Mouse (Mus musculus): Measurements from ENCODE around the gene Pofut2. TPM values are rescaled to one million over a fixed set of nuclear protein-coding genes. Genes with fewer than 3 reads are reported as not detected.
A peak's percentile ranks its signal among the peaks of the same experiment; 100 is the strongest.
"Not testable (repeated sequence)": the region's sequence is repeated elsewhere in the genome, so short reads cannot be mapped to it uniquely, and the experiment has no call there.

Gene Pofut2
- polyA plus RNA-seq, 1 experiment: 30.4 TPM

DNA sequence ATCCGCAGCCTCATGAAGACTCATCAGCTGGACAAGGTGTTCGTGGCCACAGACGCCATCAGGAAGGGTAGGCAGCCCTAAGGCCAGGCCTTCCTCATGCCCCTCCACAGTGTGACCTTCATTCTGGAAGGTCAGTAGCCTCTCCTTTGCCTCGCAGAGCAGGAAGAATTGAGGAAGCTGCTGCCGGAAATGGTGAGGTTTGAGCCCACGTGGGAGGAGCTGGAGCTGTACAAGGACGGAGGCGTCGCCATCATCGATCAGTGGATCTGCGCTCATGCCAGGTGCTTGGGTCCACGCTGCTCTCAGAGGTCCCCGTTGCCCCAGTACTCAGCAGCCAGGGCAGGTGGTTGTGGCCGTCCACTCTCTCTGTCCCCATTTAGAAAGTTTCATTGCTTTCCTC, 8.0 kb downstream of the Pofut2 start:
- Histone ChIP-seq H3K36me3 (ENCODE audit: control insufficient read depth, insufficient read depth, low read length) (peaks cover 60% of the 10 kb centered on the region), H3K4me3 (ENCODE audit: low read depth, low read length) (no peak overlapping the region), H3K4me1 (ENCODE audit: control insufficient read depth, insufficient read depth, insufficient read length, low read length) (peaks cover 3% of the 10 kb centered on the region), H3K27me3 (ENCODE audit: control insufficient read depth, insufficient read depth, low read length) (no peaks in the 10 kb centered on the region), H3K27ac (ENCODE audit: insufficient read depth, low read depth, low read length) (no peak overlapping the region)
- TF ChIP-seq CTCF (IDR thresholded peaks at IDR 0.05; ENCODE audit: extremely low read depth, insufficient read length, insufficient replicate concordance, low read depth, low read length) (no peak), POLR2A (IDR thresholded peaks at IDR 0.05; ENCODE audit: low read depth, low read length) (no peak)
- 87% methylated on average over 14 of the region's 14 CpGs for WGBS

DNA sequence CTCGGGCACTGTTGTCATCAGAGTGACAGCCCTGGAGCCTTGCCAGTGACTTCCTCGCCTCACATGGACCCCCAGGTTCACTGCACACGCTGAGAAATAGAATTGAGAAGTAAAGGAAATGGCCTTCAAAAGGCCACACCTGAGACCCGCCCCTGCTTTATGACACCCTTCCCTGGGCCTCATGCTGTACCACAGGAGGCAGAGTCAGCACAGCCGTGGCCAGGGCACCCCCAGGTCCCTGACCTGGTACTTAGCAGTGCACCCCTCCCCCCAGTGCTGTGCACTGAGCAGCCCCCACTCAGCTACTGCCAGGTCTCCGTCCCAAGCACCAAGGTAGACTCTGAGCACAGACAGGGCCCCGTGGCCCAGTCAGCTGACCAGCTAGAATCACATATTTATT, 10.1 kb downstream of the Pofut2 start:
- H3K27ac ChIP-seq (ENCODE audit: insufficient read depth, low read depth, low read length): no peak overlapping the region

DNA sequence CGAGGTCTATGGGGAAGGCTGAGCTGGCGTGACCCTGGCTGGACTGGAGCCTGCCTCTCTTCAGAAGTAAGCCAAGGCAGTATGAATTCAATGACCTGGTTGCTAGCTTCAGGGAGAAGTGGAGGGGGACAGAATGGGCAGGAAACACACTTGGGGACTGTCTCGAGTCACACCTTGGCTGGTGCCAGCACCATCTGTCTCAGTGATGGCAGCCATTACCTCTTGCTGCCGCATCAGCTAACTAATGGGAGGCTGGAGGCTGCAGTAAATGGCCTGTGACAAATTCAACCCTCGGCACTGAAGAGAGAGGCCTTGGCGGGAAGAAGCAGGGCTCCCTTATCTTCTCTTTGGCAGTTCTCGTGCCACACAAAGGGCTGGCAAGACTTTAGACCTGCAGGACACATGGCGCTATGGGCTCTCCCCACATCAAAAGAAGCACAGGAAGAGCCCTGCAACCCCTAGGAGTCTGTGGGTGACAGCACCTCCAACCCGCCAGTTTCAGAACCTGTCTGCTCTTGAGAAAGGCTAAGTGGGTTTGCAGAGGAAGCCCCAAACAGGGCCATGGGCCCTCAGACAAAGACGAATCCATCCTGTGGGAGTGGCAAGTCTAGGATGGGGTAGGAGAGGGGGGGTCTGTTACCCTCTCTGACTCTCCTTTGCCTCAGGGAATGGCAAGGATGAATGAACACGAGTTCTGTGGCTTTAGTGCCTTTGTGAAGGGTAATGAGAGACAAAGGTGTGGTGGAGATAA, 14.1 kb downstream of the Pofut2 start:
- Histone ChIP-seq H3K4me1 (ENCODE audit: control insufficient read depth, insufficient read depth, insufficient read length, low read length) (peaks cover 3% of the 10 kb centered on the region), H3K27me3 (ENCODE audit: control insufficient read depth, insufficient read depth, low read length) (no peaks in the 10 kb centered on the region), H3K27ac (ENCODE audit: insufficient read depth, low read depth, low read length) (no peak overlapping the region), H3K4me3 (ENCODE audit: low read depth, low read length) (no peak overlapping the region), H3K36me3 (ENCODE audit: control insufficient read depth, insufficient read depth, low read length) (peaks cover 16% of the 10 kb centered on the region)
- WGBS: 51% methylated on average over 11 of the region's 11 CpGs
- TF ChIP-seq POLR2A (IDR thresholded peaks at IDR 0.05; ENCODE audit: low read depth, low read length) (no peak), CTCF (IDR thresholded peaks at IDR 0.05; ENCODE audit: extremely low read depth, insufficient read length, insufficient replicate concordance, low read depth, low read length) (no peak)

More for the DNA sequence above, 10.1 kb downstream of the Pofut2 start:
- 40% methylated on average over 7 of the region's 7 CpGs for WGBS
- TF ChIP-seq CTCF (IDR thresholded peaks at IDR 0.05; ENCODE audit: extremely low read depth, insufficient read length, insufficient replicate concordance, low read depth, low read length) (no peak), POLR2A (IDR thresholded peaks at IDR 0.05; ENCODE audit: low read depth, low read length) (no peak)
- H3K4me3 ChIP-seq (ENCODE audit: low read depth, low read length): no peak overlapping the region
- H3K36me3 ChIP-seq (ENCODE audit: control insufficient read depth, insufficient read depth, low read length): peaks cover 47% of the 10 kb centered on the region
- no peaks in the 10 kb centered on the region for H3K27me3 ChIP-seq (ENCODE audit: control insufficient read depth, insufficient read depth, low read length)
- peaks cover 3% of the 10 kb centered on the region for H3K4me1 ChIP-seq (ENCODE audit: control insufficient read depth, insufficient read depth, insufficient read length, low read length)

DNA sequence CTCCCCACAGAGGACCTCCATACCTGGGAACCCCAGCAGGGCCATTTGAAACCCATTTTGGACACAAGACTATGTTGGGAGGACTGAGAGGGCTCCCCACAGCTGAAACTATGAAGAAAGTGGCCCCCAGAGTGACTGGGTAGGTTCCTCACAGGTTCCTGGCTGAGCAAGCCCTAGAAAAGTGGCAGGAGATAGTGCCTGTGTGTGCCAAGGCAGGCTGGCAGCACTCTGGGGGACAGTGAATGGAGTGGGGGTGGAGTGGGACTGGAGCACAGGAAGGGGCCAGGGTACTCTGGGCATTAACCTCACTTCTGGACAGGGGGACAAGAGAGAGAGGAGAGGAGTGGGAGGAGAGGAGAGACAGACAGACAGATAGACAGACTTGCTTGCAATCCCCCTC, 14.8 kb downstream of the Pofut2 start:
- no peak overlapping the region for H3K27ac ChIP-seq (ENCODE audit: insufficient read depth, low read depth, low read length)
- TF ChIP-seq CTCF (IDR thresholded peaks at IDR 0.05; ENCODE audit: extremely low read depth, insufficient read length, insufficient replicate concordance, low read depth, low read length) (no peak), POLR2A (IDR thresholded peaks at IDR 0.05; ENCODE audit: low read depth, low read length) (no peak)
- H3K4me1 ChIP-seq (ENCODE audit: control insufficient read depth, insufficient read depth, insufficient read length, low read length): peaks cover 2% of the 10 kb centered on the region
- no peak overlapping the region for H3K4me3 ChIP-seq (ENCODE audit: low read depth, low read length)
- H3K36me3 ChIP-seq (ENCODE audit: control insufficient read depth, insufficient read depth, low read length): peaks cover 10% of the 10 kb centered on the region
- H3K27me3 ChIP-seq (ENCODE audit: control insufficient read depth, insufficient read depth, low read length): no peaks in the 10 kb centered on the region

DNA sequence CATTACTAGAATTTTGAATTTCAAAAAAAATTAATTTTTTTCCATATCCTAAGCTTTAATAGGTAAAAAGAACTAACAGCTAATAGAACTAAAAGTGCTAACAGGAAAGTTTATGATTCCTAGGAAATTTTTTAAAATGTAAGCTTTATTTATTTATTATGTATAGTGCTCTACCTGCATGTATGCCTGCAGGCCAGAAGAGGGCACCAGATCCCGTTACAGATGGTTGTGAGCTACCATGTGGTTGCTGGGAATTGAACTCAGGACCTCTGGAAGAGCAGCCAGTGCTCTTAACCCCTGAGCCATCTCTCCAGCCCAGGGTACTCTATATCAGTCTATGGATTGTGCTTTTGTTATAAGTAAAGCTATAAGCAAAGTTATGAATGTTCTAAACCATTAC, 23.1 kb downstream of the Pofut2 start:
- TF ChIP-seq CTCF (IDR thresholded peaks at IDR 0.05; ENCODE audit: extremely low read depth, insufficient read length, insufficient replicate concordance, low read depth, low read length): 0 out of 2 replicates have a peak, but pooled peaks have one; percentile 15

DNA sequence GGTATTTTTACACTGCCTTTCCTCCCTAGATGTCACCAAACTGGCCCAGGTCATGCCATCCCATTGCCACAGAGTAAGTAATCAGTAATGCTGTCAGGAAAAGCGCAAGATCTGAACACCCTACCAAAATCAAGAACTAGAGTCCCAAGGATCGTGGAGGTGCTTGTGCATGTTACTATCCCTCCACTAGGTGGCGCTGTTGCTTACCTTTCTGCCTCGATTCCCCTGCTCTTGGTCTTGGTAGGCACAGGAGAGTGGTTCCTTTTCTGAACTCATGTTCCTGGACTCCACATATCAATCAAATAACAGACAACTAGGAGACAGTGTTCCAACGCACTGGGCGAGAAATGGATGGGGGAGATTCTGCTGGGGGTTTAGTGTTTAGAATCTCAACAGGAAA, 23.8 kb downstream of the Pofut2 start:
- TF ChIP-seq CTCF (IDR thresholded peaks at IDR 0.05; ENCODE audit: extremely low read depth, insufficient read length, insufficient replicate concordance, low read depth, low read length) (peak; percentile 89; the same call in 1 of the 2 replicates), POLR2A (IDR thresholded peaks at IDR 0.05; ENCODE audit: low read depth, low read length) (no peak)
- no peaks in the 10 kb centered on the region for H3K27me3 ChIP-seq (ENCODE audit: control insufficient read depth, insufficient read depth, low read length)
- WGBS: 20% methylated on average over 6 of the region's 6 CpGs
- no peaks in the 10 kb centered on the region for H3K36me3 ChIP-seq (ENCODE audit: control insufficient read depth, insufficient read depth, low read length)
- H3K4me1 ChIP-seq (ENCODE audit: control insufficient read depth, insufficient read depth, insufficient read length, low read length): no peaks in the 10 kb centered on the region
- H3K27ac ChIP-seq (ENCODE audit: insufficient read depth, low read depth, low read length): no peak overlapping the region
- H3K4me3 ChIP-seq (ENCODE audit: low read depth, low read length): no peak overlapping the region

More for the DNA sequence above, 23.1 kb downstream of the Pofut2 start:
- 71% methylated on average over 1 of the region's 1 CpGs for WGBS
- H3K4me1 ChIP-seq (ENCODE audit: control insufficient read depth, insufficient read depth, insufficient read length, low read length); H3K27ac ChIP-seq (ENCODE audit: insufficient read depth, low read depth, low read length); H3K4me3 ChIP-seq (ENCODE audit: low read depth, low read length); H3K27me3 ChIP-seq (ENCODE audit: control insufficient read depth, insufficient read depth, low read length); H3K36me3 ChIP-seq (ENCODE audit: control insufficient read depth, insufficient read depth, low read length): not testable (repeated sequence)

DNA sequence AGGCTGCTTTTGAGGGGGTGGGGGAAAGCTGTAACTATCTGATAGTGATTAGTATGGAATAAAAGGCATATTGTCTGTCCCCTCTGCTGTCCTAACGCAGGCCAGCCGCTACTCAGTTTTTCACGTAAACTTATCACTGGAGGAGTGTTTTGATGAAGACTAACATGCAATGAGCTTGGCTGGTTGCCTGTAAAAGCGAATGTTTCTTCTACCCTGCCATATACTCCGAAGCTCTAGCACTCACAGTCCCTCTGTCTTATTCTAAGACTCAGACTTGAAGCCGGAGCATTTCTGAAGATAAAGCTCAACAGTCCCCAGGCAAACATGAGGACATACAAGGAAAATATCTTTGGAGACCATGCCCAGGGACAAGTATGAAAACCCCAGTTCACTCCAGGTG, 25.8 kb downstream of the Pofut2 start:
- Histone ChIP-seq H3K36me3 (ENCODE audit: control insufficient read depth, insufficient read depth, low read length) (no peaks in the 10 kb centered on the region), H3K4me1 (ENCODE audit: control insufficient read depth, insufficient read depth, insufficient read length, low read length) (no peaks in the 10 kb centered on the region), H3K27ac (ENCODE audit: insufficient read depth, low read depth, low read length) (no peak overlapping the region), H3K4me3 (ENCODE audit: low read depth, low read length) (no peak overlapping the region), H3K27me3 (ENCODE audit: control insufficient read depth, insufficient read depth, low read length) (no peaks in the 10 kb centered on the region)
- WGBS: 47% methylated on average over 6 of the region's 6 CpGs
- TF ChIP-seq POLR2A (IDR thresholded peaks at IDR 0.05; ENCODE audit: low read depth, low read length) (no peak), CTCF (IDR thresholded peaks at IDR 0.05; ENCODE audit: extremely low read depth, insufficient read length, insufficient replicate concordance, low read depth, low read length) (no peak)

Measured in small intestine, adult 2 months (tissue).